Mouse (Mus musculus): ENCODE results near the gene Wiz.

DNA sequence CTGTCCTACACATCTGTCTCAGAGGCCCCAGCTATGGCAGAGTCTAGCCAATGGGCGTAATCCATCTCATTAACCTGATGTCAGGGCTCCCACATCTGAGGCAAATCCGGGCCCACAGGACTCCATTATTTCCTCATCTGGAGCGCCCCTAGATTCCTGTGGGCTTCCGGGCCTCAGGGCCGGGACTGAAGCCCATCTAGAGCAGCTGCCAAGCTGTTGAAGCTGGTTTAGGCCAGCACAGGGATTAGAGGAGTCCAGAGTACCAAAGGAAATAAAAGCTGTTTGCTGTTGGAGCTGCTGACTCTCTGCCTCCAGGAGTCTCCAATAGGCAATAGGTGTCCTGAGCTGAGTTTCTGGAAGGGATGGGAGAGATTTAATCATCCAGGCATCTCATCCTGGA is 45.9 kb upstream of the Wiz start:
- TF ChIP-seq CTCF (IDR thresholded peaks at IDR 0.05; ENCODE audit: low read depth) (no peak), EP300 (IDR thresholded peaks at IDR 0.05; ENCODE audit: low read depth) (no peak)

All from liver, embryonic 14.5 days (tissue).